Mouse (Mus musculus): Measurements from ENCODE around the gene Sft2d2.

Sft2d2 gene

GRCm38 (mm10) chr1:165129573-165129972 lies 64.7 kb downstream of the Sft2d2 start:
- DNase-seq, result no peak

Measured in kidney, adult 8-10 months (tissue).